In the genomic region with DNA sequence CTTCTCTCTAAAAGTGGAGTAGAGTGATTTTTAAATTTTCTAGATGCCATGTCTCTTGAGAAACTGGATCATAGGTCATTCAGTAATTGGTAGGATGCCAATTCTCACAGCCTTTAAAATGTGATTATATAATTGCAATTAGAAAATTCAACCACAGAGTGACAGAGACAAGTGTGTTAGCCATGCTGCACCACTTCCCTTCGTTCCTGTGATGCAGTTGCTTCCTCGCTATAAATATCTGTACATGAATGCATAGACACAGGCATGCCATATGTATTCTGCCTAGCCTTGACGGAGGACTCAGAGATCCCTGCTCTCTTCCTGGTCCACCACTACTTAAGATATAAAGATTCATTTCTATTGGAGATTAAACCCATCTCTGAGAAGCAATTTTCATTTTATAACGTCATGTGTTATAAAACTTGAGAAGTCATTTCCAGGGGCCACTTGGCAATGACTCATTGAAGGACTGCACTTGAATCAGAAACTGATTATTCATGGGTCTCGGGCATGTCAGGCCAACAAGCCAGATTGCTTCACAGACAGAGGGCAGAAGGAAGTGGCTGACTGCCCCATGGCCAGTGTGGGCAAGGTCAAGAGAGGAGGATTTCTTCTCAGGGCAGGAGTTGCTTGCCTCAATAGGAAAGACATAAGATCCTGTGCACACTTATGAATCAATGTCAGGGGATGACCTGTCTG, we compare ENCODE assay signal across 11 mouse cellular contexts.
A peak's percentile ranks its signal among the peaks of the same experiment; 100 is the strongest.
DNase-seq lines count a peak whose midpoint lies in the region; ATAC-seq and TF ChIP-seq lines count a peak whose summit lies in the region.
"Had no signal": no experiment of that assay in that cellular context is flagged by ENCODE, and none has a peak within 500 bp of the region (broad histone marks: within the 10 kb centered on the region; RNA-seq: fewer than 3 reads in every experiment).

No protein-coding gene starts in this region.

- ATAC-seq in forebrain, postnatal 0 days: no peak

- H3K27me3 ChIP-seq in forebrain, postnatal 0 days (ENCODE audit: insufficient read depth, low read length): no peaks in the 10 kb centered on the region

- no peak for TF ChIP-seq CTCF in forebrain, postnatal 0 days (IDR thresholded peaks at IDR 0.05; ENCODE audit: low read depth)

- H3K9ac ChIP-seq in forebrain, postnatal 0 days: no peak overlapping the region

- DNase-seq in heart, postnatal 25 days (ENCODE audit: low spot score): peak; percentile 2
- no peak for DNase-seq in heart, postnatal 14 days
- peak; percentile 4 for DNase-seq in Muller cell, postnatal 12 days (ENCODE audit: inconsistent ontology term)
- peak; percentile 75 to 85 for DNase-seq in adrenal gland, postnatal 36 days
- DNase-seq in lung, postnatal 25 days (ENCODE audit: low spot score): peak; percentile 73
- no peak for DNase-seq in forebrain, postnatal 0 days
- no peak for DNase-seq in frontal cortex, postnatal 25 days (ENCODE audit: low spot score in 2 of 2)
- no peak for DNase-seq in spleen, adult 12 weeks (ENCODE audit: low spot score)
- DNase-seq: right cerebral cortex, postnatal 25 days; thymus, postnatal 14 days had no signal

- H3K4me3 ChIP-seq in forebrain, postnatal 0 days (ENCODE audit: low read depth, low read length): no peak overlapping the region
- H3K4me3 ChIP-seq: hindbrain, embryonic 10.5 days had no signal

- intact Hi-C loops in heart, postnatal 25 days (cut with DNase I): no loop called here
- intact Hi-C loops in heart, postnatal 14 days (cut with DNase I): no loop called here

- H3K4me1 ChIP-seq in forebrain, postnatal 0 days (ENCODE audit: insufficient read depth): no peaks in the 10 kb centered on the region
- H3K4me1 ChIP-seq: hindbrain, embryonic 10.5 days had no signal

- 76% methylated on average over 5 of the region's 5 CpGs for WGBS in forebrain, postnatal 0 days

- H3K27ac ChIP-seq in forebrain, postnatal 0 days (ENCODE audit: low read depth, low read length): no peak overlapping the region
- H3K27ac ChIP-seq: hindbrain, embryonic 10.5 days had no signal

- no peak overlapping the region for H3K4me2 ChIP-seq in forebrain, postnatal 0 days (ENCODE audit: low read depth)

- no peaks in the 10 kb centered on the region for H3K36me3 ChIP-seq in forebrain, postnatal 0 days (ENCODE audit: insufficient read depth)
- H3K36me3 ChIP-seq: hindbrain, embryonic 10.5 days had no signal

- H3K9me3 ChIP-seq in forebrain, postnatal 0 days (ENCODE audit: low read length): no peaks in the 10 kb centered on the region; the same call in 1 of the 2 replicates
- H3K9me3 ChIP-seq: hindbrain, embryonic 10.5 days had no signal

Comparison
In these comparisons a context has a peak if more than half of its experiments do, and no peak if none do; other contexts are left out.
1. DNase-seq: peak in heart, postnatal 25 days (single experiment), Muller cell, postnatal 12 days (single experiment), adrenal gland, postnatal 36 days (2 of 2) and lung, postnatal 25 days (single experiment); none in heart, postnatal 14 days (0 of 2), forebrain, postnatal 0 days (single experiment), frontal cortex, postnatal 25 days (0 of 2) and spleen, adult 12 weeks (single experiment).